Mouse (Mus musculus): ENCODE measurements around the gene Cenpi. TPM values are rescaled to one million over a fixed set of nuclear protein-coding genes. Genes with fewer than 3 reads are reported as not detected.
"Not testable (repeated sequence)": the region's sequence is repeated elsewhere in the genome, so short reads cannot be mapped to it uniquely, and the experiment has no call there.

Gene Cenpi
- polyA plus RNA-seq, 1 experiment, result 0.32 TPM

DNA sequence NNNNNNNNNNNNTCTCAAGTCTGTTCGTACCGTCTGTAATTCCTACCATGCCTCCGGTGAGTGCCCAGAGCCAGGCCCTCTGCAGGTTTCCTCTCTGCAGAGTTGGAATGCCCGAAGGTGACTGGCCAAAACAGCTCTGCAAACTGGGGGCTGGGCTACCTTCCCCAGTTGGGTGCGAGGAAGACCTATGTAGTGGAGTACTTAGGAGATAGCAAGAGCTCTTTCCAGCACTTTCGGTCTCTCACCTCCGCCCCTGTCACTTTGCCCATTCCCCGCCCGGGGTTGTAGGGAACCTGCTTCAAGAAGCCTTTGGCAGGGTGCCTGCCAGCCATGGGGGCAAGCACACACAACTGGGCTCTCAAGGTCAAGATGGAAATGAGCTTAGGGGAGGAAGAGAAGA is 11.6 kb upstream of the Cenpi start:
- peak; percentile 3 for DNase-seq
- Histone ChIP-seq H3K4me1 (ENCODE audit: control insufficient read depth, insufficient read depth, low read length) (peaks cover 2% of the 10 kb centered on the region), H3K4me3 (replicated peaks; ENCODE audit: extremely low read depth, low read depth, low read length) (peak overlapping the region; percentile 42)
- 45% methylated on average over 9 of the region's 9 CpGs for whole genome bisulfite sequencing
- TF ChIP-seq POLR2A (IDR thresholded peaks at IDR 0.05; ENCODE audit: borderline replicate concordance, extremely low read depth, low read depth, low read length), result no peak
- no peak for TF ChIP-seq CTCF (IDR thresholded peaks at IDR 0.05; ENCODE audit: insufficient read depth, low read length)

- Histone ChIP-seq H3K4me3 (replicated peaks; ENCODE audit: extremely low read depth, low read depth, low read length) (no peak overlapping the region), H3K4me1 (ENCODE audit: control insufficient read depth, insufficient read depth, low read length) (peaks cover 2% of the 10 kb centered on the region)
- TF ChIP-seq CTCF (IDR thresholded peaks at IDR 0.05; ENCODE audit: insufficient read depth, low read length), result no peak
- TF ChIP-seq POLR2A (IDR thresholded peaks at IDR 0.05; ENCODE audit: borderline replicate concordance, extremely low read depth, low read depth, low read length), result no peak
- DNase-seq, result no peak
- 48% methylated on average over 7 of the region's 7 CpGs for WGBS
These were observed 11.1 kb upstream of the Cenpi start for GRCm38 (mm10) chrX:134296737-134297136.

GRCm38 (mm10) chrX:134297195-134297594 is 10.7 kb upstream of the Cenpi start:
- 59% methylated on average over 4 of the region's 4 CpGs for WGBS
- TF ChIP-seq CTCF (IDR thresholded peaks at IDR 0.05; ENCODE audit: insufficient read depth, low read length) (no peak), POLR2A (IDR thresholded peaks at IDR 0.05; ENCODE audit: borderline replicate concordance, extremely low read depth, low read depth, low read length) (no peak)
- Histone ChIP-seq H3K4me3 (replicated peaks; ENCODE audit: extremely low read depth, low read depth, low read length) (no peak overlapping the region), H3K4me1 (ENCODE audit: control insufficient read depth, insufficient read depth, low read length) (peaks cover 2% of the 10 kb centered on the region)
- DNase-seq, result no peak

DNA sequence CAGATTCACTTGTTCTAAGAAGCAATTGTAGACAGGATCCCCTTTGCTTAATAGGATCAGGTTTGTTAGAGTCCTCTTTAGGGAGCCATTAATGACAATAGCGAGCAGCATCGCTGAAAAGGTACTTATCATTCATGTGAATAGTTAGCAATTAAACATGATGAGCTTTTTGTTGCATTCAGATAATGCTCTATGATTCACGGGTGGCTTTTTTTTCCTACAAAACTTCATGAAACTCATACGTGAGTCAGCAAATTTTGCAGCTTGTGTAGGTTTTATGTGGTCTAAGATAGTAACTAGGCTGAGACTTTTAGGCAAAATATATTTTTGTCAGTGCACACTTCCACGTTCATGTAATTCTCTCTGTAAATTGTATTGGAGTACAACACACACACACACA is 7.7 kb upstream of the Cenpi start:
- no peak for TF ChIP-seq CTCF (IDR thresholded peaks at IDR 0.05; ENCODE audit: insufficient read depth, low read length)
- no peak for TF ChIP-seq POLR2A (IDR thresholded peaks at IDR 0.05; ENCODE audit: borderline replicate concordance, extremely low read depth, low read depth, low read length)
- no peak overlapping the region for H3K4me3 ChIP-seq (replicated peaks; ENCODE audit: extremely low read depth, low read depth, low read length)
- WGBS, result 70% methylated on average over 5 of the region's 5 CpGs
- H3K4me1 ChIP-seq (ENCODE audit: control insufficient read depth, insufficient read depth, low read length), result peaks cover 2% of the 10 kb centered on the region
- no peak for DNase-seq

DNA sequence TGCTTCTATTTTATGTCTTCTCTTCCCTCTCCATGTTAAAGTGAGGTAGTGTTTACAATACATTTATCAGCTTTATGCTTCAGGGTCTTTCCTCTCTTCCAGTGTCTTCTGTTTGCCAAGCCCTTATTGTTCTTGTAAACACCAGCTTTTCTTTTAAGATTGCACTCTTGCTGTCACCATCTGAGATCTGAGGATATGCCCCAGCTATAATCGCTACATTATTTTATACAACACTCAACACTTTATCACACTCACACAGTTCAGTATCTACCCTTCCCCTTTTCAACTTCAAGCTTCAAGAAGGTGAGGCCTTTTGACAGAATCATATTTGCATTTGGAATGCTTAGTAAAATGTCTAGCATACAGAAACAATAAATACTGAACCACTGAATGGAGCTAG is 4.6 kb upstream of the Cenpi start:
- H3K4me1 ChIP-seq (ENCODE audit: control insufficient read depth, insufficient read depth, low read length), result no peaks in the 10 kb centered on the region
- H3K4me3 ChIP-seq (replicated peaks; ENCODE audit: extremely low read depth, low read depth, low read length), result no peak overlapping the region
- TF ChIP-seq CTCF (IDR thresholded peaks at IDR 0.05; ENCODE audit: insufficient read depth, low read length) (no peak), POLR2A (IDR thresholded peaks at IDR 0.05; ENCODE audit: borderline replicate concordance, extremely low read depth, low read depth, low read length) (no peak)
- WGBS, result 85% methylated on average over 1 of the region's 1 CpGs
- no peak for DNase-seq

GRCm38 (mm10) chrX:134308275-134308634 is 371 bp downstream of the Cenpi start:
- no peak for DNase-seq
- Histone ChIP-seq H3K4me1 (ENCODE audit: control insufficient read depth, insufficient read depth, low read length) (no peaks in the 10 kb centered on the region), H3K4me3 (replicated peaks; ENCODE audit: extremely low read depth, low read depth, low read length) (no peak overlapping the region)
- WGBS, result 36% methylated on average over 9 of the region's 9 CpGs
- no peak for TF ChIP-seq POLR2A (IDR thresholded peaks at IDR 0.05; ENCODE audit: borderline replicate concordance, extremely low read depth, low read depth, low read length)
- no peak for TF ChIP-seq CTCF (IDR thresholded peaks at IDR 0.05; ENCODE audit: insufficient read depth, low read length)

- H3K4me3 ChIP-seq (replicated peaks; ENCODE audit: extremely low read depth, low read depth, low read length); H3K4me1 ChIP-seq (ENCODE audit: control insufficient read depth, insufficient read depth, low read length); DNase-seq: not testable (repeated sequence)
- WGBS, result 84% methylated on average over 7 of the region's 7 CpGs
These were observed 3.3 kb downstream of the Cenpi start for GRCm38 (mm10) chrX:134311193-134311592.

DNA sequence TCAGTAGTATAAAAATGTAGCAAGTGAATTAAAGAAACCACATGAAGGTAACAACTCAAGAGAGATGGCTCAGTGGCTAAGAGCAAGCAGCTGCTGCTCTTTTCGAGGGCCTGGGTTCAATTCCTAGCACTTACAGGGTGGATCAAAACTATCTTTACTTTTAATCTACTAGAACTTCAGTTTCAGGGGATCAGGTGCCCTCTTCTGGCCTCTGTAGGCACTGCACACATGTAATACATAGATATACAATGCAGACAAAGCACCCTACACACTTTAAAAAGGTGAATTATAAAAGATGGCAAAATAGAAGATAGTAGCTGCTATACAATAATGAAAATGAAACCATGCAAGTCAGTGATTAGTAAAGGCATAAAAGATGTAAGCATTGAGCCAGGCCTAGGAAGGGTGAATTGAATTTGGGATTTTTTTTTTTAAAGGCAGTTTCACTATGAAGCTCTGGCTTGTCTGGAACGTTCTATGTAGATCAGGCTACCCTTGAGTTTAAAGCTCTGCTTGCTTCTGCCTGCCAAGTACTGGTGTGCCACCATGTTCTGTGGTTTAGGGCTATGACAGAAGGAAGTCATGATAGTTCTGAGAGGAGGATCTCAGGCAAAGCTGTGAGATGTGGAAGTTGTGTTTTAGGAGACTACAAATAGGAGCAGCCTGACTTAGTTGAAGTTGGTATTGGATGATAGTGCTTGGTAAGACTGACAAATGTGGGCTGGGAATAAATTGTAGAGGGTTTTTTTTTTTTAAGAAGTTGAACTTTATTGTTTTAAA is 11.5 kb downstream of the Cenpi start:
- no peaks in the 10 kb centered on the region for H3K4me1 ChIP-seq (ENCODE audit: control insufficient read depth, insufficient read depth, low read length)
- no peak overlapping the region for H3K4me3 ChIP-seq (replicated peaks; ENCODE audit: extremely low read depth, low read depth, low read length)
- peak; percentile 11 for DNase-seq
- no peak for TF ChIP-seq CTCF (IDR thresholded peaks at IDR 0.05; ENCODE audit: insufficient read depth, low read length)
- TF ChIP-seq POLR2A (IDR thresholded peaks at IDR 0.05; ENCODE audit: borderline replicate concordance, extremely low read depth, low read depth, low read length), result no peak
- 68% methylated on average over 2 of the region's 2 CpGs for WGBS

DNA sequence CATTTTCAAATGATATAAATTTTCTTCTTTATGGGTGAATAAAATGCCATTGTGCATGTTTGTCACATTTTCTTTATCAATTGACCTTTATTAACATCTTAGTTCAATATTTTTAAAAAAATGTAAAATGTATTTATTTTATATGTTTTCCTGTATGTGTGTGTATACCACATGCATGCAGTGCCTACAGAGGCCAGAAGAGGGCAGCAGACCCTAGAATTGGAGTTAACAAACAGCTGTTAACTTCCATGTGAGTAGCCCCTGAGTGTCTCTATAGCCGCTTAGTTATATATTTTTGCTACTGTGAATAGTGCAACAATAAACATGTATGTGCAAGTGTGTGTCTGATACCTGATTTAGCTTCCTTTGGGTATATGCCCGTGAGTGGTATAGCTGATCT is 25.4 kb downstream of the Cenpi start:
- no peak overlapping the region for H3K4me3 ChIP-seq (replicated peaks; ENCODE audit: extremely low read depth, low read depth, low read length)
- no peak for TF ChIP-seq POLR2A (IDR thresholded peaks at IDR 0.05; ENCODE audit: borderline replicate concordance, extremely low read depth, low read depth, low read length)
- peak; percentile 8; the same call in 1 of the 2 replicates for TF ChIP-seq CTCF (IDR thresholded peaks at IDR 0.05; ENCODE audit: insufficient read depth, low read length)
- H3K4me1 ChIP-seq (ENCODE audit: control insufficient read depth, insufficient read depth, low read length), result no peaks in the 10 kb centered on the region
- peak; percentile 13 for DNase-seq
- WGBS, result 87% methylated on average over 2 of the region's 2 CpGs

GRCm38 (mm10) chrX:134342735-134343134 is 34.9 kb downstream of the Cenpi start:
- WGBS, result 59% methylated on average over 2 of the region's 2 CpGs
- peak; percentile 12 for DNase-seq
- TF ChIP-seq CTCF (IDR thresholded peaks at IDR 0.05; ENCODE audit: insufficient read depth, low read length) (no peak), POLR2A (IDR thresholded peaks at IDR 0.05; ENCODE audit: borderline replicate concordance, extremely low read depth, low read depth, low read length) (no peak)
- Histone ChIP-seq H3K4me1 (ENCODE audit: control insufficient read depth, insufficient read depth, low read length) (no peaks in the 10 kb centered on the region), H3K4me3 (replicated peaks; ENCODE audit: extremely low read depth, low read depth, low read length) (no peak overlapping the region)
